Mouse (Mus musculus): ENCODE measurements around the gene Fam71a. TPM values are rescaled to one million over a fixed set of nuclear protein-coding genes. Genes with fewer than 3 reads are reported as not detected.
"Not testable (repeated sequence)": the region's sequence is repeated elsewhere in the genome, so short reads cannot be mapped to it uniquely, and the experiment has no call there.

The Fam71a gene
- polyA plus RNA-seq, 1 experiment from 2014 or later, result not detected

DNA sequence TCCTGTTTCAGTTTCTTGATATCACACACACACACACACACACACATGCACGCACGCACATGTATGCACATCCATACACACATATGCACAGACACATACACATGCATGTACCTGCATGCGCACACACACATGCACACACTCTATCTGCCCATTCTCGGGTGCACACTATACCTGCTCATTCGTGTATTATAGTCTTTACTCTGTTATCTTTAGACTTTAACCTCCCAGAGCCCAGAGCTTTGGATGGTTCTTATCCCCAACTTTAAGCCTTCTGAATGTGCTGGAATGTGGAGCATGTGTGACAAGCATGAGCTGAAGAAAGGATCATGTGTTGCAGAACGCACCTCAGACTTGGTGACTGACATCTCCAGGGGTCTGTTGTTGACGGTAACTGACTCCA is 12.3 kb upstream of the Fam71a start:
- Histone ChIP-seq H3K27ac (replicated peaks; ENCODE audit: low read depth, low read length) (no peak overlapping the region), H3K27me3 (ENCODE audit: control insufficient read depth, insufficient read depth, low read length) (peaks cover 4% of the 10 kb centered on the region; the same call in 1 of the 2 replicates), H3K36me3 (ENCODE audit: control insufficient read depth, insufficient read depth, low read length) (no peaks in the 10 kb centered on the region), H3K4me3 (ENCODE audit: low read depth, low read length) (no peak overlapping the region), H3K9me3 (ENCODE audit: control insufficient read depth, low read length) (no peaks in the 10 kb centered on the region), H3K4me1 (ENCODE audit: control insufficient read depth, insufficient read depth, low read length) (peaks cover 19% of the 10 kb centered on the region), H3K9ac (ENCODE audit: low read length) (no peak overlapping the region), H3K4me2 (ENCODE audit: low read depth, severe bottlenecking) (no peak overlapping the region)
- ATAC-seq (ENCODE audit: insufficient number of reproducible peaks, low FRiP score, low TSS enrichment, low read depth) (no peak), DNase-seq (ENCODE audit: low spot score) (no peak)
- 69% methylated on average over 7 of the region's 7 CpGs for WGBS

DNA sequence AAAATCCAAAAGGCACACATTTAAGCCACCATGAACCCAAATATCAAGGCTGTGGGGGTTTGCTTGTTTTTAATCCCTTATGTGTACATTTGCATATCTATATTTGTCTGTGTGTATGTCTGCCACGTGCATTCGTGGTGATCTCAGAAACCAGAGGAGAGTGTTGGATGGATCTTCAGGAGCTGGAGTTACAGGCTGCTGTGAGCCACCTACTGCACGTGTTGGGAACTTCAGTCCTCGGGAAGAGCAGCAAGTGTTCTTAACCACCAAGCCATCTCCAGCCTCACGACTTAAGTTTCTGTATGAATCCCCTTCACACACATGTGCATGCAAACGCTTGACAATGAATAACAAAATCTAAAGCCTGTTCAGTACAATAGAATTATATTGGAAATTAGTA is 7.9 kb upstream of the Fam71a start:
- Histone ChIP-seq H3K27ac (replicated peaks; ENCODE audit: low read depth, low read length) (no peak overlapping the region), H3K4me2 (ENCODE audit: low read depth, severe bottlenecking) (no peak overlapping the region), H3K36me3 (ENCODE audit: control insufficient read depth, insufficient read depth, low read length) (no peaks in the 10 kb centered on the region), H3K4me1 (ENCODE audit: control insufficient read depth, insufficient read depth, low read length) (0 out of 2 replicates have a peak, but pooled peaks cover 1% of the 10 kb centered on the region), H3K9me3 (ENCODE audit: control insufficient read depth, low read length) (no peaks in the 10 kb centered on the region), H3K4me3 (ENCODE audit: low read depth, low read length) (no peak overlapping the region), H3K9ac (ENCODE audit: low read length) (no peak overlapping the region), H3K27me3 (ENCODE audit: control insufficient read depth, insufficient read depth, low read length) (no peaks in the 10 kb centered on the region)
- peak; percentile 46 for DNase-seq (ENCODE audit: low spot score)
- 17% methylated on average over 6 of the region's 6 CpGs for WGBS
- no peak for ATAC-seq (ENCODE audit: insufficient number of reproducible peaks, low FRiP score, low TSS enrichment, low read depth)

DNA sequence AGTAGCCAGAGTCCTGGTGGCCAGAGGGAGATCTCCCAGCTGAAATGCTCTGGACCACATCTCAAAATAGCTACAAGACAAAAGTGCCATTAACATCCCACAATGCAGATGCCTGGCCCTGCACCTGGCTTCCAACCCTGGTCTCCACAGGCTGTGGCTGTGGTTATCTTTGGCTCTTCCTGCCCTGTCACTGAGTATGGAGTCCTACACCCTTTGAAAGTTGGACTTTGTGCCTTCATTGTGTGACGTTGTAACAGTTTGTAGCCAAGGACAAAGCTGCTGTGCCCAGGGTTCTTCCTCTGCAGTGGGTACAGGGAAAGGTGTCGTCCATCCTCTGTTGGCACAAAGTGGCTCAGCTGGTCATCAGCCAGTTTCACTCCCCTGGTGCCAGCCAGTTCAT is 5.8 kb upstream of the Fam71a start:
- Histone ChIP-seq H3K4me3 (ENCODE audit: low read depth, low read length) (no peak overlapping the region), H3K36me3 (ENCODE audit: control insufficient read depth, insufficient read depth, low read length) (no peaks in the 10 kb centered on the region), H3K4me2 (ENCODE audit: low read depth, severe bottlenecking) (no peak overlapping the region), H3K4me1 (ENCODE audit: control insufficient read depth, insufficient read depth, low read length) (no peaks in the 10 kb centered on the region), H3K9me3 (ENCODE audit: control insufficient read depth, low read length) (no peaks in the 10 kb centered on the region), H3K9ac (ENCODE audit: low read length) (no peak overlapping the region), H3K27me3 (ENCODE audit: control insufficient read depth, insufficient read depth, low read length) (no peaks in the 10 kb centered on the region), H3K27ac (replicated peaks; ENCODE audit: low read depth, low read length) (no peak overlapping the region)
- 92% methylated on average over 2 of the region's 2 CpGs for WGBS
- ATAC-seq (ENCODE audit: insufficient number of reproducible peaks, low FRiP score, low TSS enrichment, low read depth), result no peak
- DNase-seq (ENCODE audit: low spot score), result no peak

DNA sequence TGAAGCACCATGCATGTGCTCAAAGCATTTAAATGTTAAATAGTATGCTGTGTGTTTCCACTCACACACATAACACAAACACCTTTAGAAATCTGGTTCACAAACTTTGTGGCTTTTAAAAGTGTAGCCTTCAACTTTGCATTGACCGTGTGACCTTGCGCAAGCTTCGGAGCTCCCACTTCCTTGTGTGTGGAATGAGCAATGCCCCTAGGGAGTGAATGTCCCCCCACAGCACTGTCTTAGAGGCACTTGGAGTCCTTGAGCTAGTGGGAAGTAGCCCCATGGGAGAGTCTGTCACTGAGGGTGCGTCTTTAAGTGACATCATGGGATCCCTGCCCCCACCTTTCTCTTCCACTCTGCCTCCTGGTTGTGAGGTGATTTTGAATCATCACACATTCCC is 1.6 kb upstream of the Fam71a start:
- Histone ChIP-seq H3K9me3 (ENCODE audit: control insufficient read depth, low read length) (no peaks in the 10 kb centered on the region), H3K27me3 (ENCODE audit: control insufficient read depth, insufficient read depth, low read length) (no peaks in the 10 kb centered on the region), H3K36me3 (ENCODE audit: control insufficient read depth, insufficient read depth, low read length) (no peaks in the 10 kb centered on the region), H3K4me2 (ENCODE audit: low read depth, severe bottlenecking) (no peak overlapping the region), H3K27ac (replicated peaks; ENCODE audit: low read depth, low read length) (no peak overlapping the region), H3K4me1 (ENCODE audit: control insufficient read depth, insufficient read depth, low read length) (no peaks in the 10 kb centered on the region), H3K4me3 (ENCODE audit: low read depth, low read length) (no peak overlapping the region), H3K9ac (ENCODE audit: low read length) (no peak overlapping the region)
- no peak for ATAC-seq (ENCODE audit: insufficient number of reproducible peaks, low FRiP score, low TSS enrichment, low read depth)
- WGBS, result 82% methylated on average over 4 of the region's 4 CpGs
- no peak for DNase-seq (ENCODE audit: low spot score)

DNA sequence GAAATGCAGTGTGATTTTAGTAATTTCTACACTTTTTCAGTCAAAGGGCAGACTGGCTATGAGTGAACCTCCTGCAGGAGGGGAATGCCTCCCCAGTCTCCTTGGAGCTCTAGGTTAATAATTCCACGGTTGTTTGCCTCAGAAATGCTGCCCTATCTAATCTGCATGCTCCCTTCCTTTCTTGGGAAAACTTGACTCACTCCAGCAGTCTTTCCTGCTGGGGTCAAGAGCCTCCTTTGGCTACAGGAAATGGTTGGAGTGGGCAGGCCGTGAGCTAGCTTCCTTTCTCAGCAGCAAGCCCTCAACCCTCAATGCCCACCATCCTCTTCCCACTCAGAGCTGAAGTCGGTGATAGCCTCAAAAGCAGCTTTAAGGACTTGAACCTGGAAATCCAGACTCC is 10.3 kb downstream of the Fam71a start:
- Histone ChIP-seq H3K9ac (ENCODE audit: low read length) (no peak overlapping the region), H3K4me1 (ENCODE audit: control insufficient read depth, insufficient read depth, low read length) (no peaks in the 10 kb centered on the region), H3K4me3 (ENCODE audit: low read depth, low read length) (no peak overlapping the region), H3K4me2 (ENCODE audit: low read depth, severe bottlenecking) (no peak overlapping the region), H3K27ac (replicated peaks; ENCODE audit: low read depth, low read length) (no peak overlapping the region), H3K27me3 (ENCODE audit: control insufficient read depth, insufficient read depth, low read length) (no peaks in the 10 kb centered on the region), H3K36me3 (ENCODE audit: control insufficient read depth, insufficient read depth, low read length) (no peaks in the 10 kb centered on the region), H3K9me3 (ENCODE audit: control insufficient read depth, low read length) (no peaks in the 10 kb centered on the region)
- no peak for ATAC-seq (ENCODE audit: insufficient number of reproducible peaks, low FRiP score, low TSS enrichment, low read depth)
- no peak for DNase-seq (ENCODE audit: low spot score)
- 45% methylated on average over 3 of the region's 3 CpGs for WGBS

DNA sequence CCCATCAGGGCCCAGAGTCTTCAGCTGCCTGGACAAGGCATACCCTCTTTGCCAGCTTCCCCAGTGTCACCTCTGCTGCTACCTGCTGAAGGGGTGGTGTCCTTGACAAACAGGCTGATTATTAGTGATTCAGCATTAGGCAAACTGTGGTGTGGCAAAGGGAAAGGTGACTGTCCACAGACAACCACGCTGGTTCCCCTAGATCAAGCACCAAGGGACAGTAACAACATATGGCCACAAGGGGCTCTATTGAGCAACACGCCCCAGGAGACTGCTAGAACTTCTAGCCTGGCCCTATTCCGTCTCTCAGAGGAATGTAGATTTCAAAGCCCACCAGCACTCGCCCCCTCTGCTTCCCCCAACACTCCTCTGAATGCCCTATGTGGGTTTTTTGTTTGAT is 11.6 kb downstream of the Fam71a start:
- DNase-seq (ENCODE audit: low spot score) (peak; percentile 64), ATAC-seq (ENCODE audit: insufficient number of reproducible peaks, low FRiP score, low TSS enrichment, low read depth) (no peak)
- WGBS, result 13% methylated on average over 4 of the region's 4 CpGs
- Histone ChIP-seq H3K27me3 (ENCODE audit: control insufficient read depth, insufficient read depth, low read length) (no peaks in the 10 kb centered on the region), H3K4me2 (ENCODE audit: low read depth, severe bottlenecking) (no peak overlapping the region), H3K9ac (ENCODE audit: low read length) (no peak overlapping the region), H3K4me3 (ENCODE audit: low read depth, low read length) (no peak overlapping the region), H3K4me1 (ENCODE audit: control insufficient read depth, insufficient read depth, low read length) (no peaks in the 10 kb centered on the region), H3K36me3 (ENCODE audit: control insufficient read depth, insufficient read depth, low read length) (no peaks in the 10 kb centered on the region), H3K9me3 (ENCODE audit: control insufficient read depth, low read length) (no peaks in the 10 kb centered on the region), H3K27ac (replicated peaks; ENCODE audit: low read depth, low read length) (no peak overlapping the region)

DNA sequence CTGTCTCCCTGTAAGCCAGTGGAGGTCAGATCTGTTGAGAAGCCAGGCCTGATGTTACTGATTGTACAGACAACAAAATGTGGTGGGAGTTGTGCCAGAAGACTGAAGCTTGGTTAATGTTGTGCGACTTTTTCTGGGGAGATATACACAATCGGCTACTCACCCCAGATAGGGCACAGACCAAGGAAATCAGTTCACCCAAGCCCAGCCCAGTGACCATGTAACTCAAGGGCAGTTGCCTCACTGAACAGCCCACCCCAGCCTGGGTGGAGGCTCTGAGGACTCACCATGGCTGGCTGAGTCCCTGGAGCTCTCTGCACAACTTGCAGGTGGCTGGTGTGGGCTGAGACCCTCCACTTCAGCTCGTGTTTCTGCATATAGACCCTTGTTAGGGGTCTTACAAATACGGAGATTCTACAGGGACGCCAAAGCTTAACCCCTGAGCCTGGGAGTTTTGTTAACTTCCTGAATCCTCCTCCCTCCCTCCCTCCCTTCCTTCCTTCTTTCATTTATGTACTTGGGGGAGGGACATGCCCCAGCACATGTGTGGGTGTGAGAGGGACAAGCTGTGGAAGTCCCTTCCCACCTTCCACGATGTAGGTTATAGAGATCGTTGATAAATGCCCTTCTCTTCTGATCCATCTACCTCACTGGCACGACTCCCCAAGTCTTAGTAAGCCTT is 13.6 kb downstream of the Fam71a start:
- Histone ChIP-seq H3K4me3 (ENCODE audit: low read depth, low read length) (no peak overlapping the region), H3K9ac (ENCODE audit: low read length) (no peak overlapping the region), H3K36me3 (ENCODE audit: control insufficient read depth, insufficient read depth, low read length) (no peaks in the 10 kb centered on the region), H3K4me2 (ENCODE audit: low read depth, severe bottlenecking) (no peak overlapping the region), H3K9me3 (ENCODE audit: control insufficient read depth, low read length) (no peaks in the 10 kb centered on the region), H3K4me1 (ENCODE audit: control insufficient read depth, insufficient read depth, low read length) (no peaks in the 10 kb centered on the region), H3K27ac (replicated peaks; ENCODE audit: low read depth, low read length) (no peak overlapping the region), H3K27me3 (ENCODE audit: control insufficient read depth, insufficient read depth, low read length) (no peaks in the 10 kb centered on the region)
- DNase-seq (ENCODE audit: low spot score), result no peak
- ATAC-seq (ENCODE audit: insufficient number of reproducible peaks, low FRiP score, low TSS enrichment, low read depth), result no peak
- WGBS, result 80% methylated on average over 8 of the region's 8 CpGs

DNA sequence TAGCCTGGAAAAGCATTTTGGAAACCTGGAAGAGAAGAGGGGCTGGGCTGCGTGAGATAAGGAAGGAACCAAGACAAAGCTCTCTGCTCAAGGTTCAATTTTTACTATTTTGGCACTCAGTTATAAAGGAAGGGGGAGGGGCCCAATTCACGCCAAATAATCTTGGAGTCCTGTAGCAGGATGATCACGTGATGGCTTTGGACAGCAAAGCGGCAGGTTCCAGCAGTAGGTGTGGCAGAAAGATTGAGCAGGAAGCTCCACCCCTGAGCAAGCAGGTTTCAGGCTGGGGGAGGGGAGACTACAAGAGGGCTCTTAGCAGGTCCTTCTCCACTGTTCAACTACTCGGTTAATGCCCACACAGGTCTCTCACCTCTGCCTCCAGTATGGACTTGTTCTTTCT is 15.1 kb downstream of the Fam71a start:
- H3K9ac ChIP-seq (ENCODE audit: low read length); H3K27ac ChIP-seq (replicated peaks; ENCODE audit: low read depth, low read length); H3K4me1 ChIP-seq (ENCODE audit: control insufficient read depth, insufficient read depth, low read length); H3K36me3 ChIP-seq (ENCODE audit: control insufficient read depth, insufficient read depth, low read length); H3K27me3 ChIP-seq (ENCODE audit: control insufficient read depth, insufficient read depth, low read length); DNase-seq (ENCODE audit: low spot score); H3K4me2 ChIP-seq (ENCODE audit: low read depth, severe bottlenecking); H3K9me3 ChIP-seq (ENCODE audit: control insufficient read depth, low read length); H3K4me3 ChIP-seq (ENCODE audit: low read depth, low read length); ATAC-seq (ENCODE audit: insufficient number of reproducible peaks, low FRiP score, low TSS enrichment, low read depth): not testable (repeated sequence)
- 89% methylated on average over 5 of the region's 5 CpGs for WGBS

DNA sequence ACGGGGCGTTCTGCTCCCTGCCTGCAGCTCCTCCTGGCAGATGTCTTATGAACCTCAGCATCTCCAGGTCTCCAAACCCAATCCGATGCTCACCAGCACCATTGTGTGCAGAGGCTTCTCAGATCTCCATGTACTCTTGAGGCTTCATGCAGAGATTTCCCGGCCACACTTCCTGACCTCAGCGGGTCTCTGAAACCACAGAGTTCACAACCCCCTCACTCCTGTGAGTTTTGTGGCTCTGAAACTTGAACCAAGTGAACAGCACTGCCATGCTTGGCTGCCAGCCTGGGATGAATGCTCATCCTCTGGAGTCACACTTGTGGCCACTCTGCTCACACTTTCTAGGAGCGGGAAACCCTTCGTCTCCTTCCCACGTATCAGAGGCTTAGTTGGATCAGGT is 23.6 kb downstream of the Fam71a start:
- no peak for DNase-seq (ENCODE audit: low spot score)
- no peaks in the 10 kb centered on the region for H3K36me3 ChIP-seq (ENCODE audit: control insufficient read depth, insufficient read depth, low read length)
- no peak overlapping the region for H3K9ac ChIP-seq (ENCODE audit: low read length)
- 86% methylated on average over 8 of the region's 8 CpGs for WGBS
- H3K4me3 ChIP-seq (ENCODE audit: low read depth, low read length), result no peak overlapping the region
- no peaks in the 10 kb centered on the region for H3K4me1 ChIP-seq (ENCODE audit: control insufficient read depth, insufficient read depth, low read length)
- no peak overlapping the region for H3K27ac ChIP-seq (replicated peaks; ENCODE audit: low read depth, low read length)
- H3K4me2 ChIP-seq (ENCODE audit: low read depth, severe bottlenecking), result no peak overlapping the region
- ATAC-seq (ENCODE audit: insufficient number of reproducible peaks, low FRiP score, low TSS enrichment, low read depth), result no peak
- no peaks in the 10 kb centered on the region for H3K9me3 ChIP-seq (ENCODE audit: control insufficient read depth, low read length)
- H3K27me3 ChIP-seq (ENCODE audit: control insufficient read depth, insufficient read depth, low read length), result no peaks in the 10 kb centered on the region

Data from limb, embryonic 11.5 days (tissue).